Mouse (Mus musculus): ENCODE data around the gene Gm45808. TPM values are rescaled to one million over a fixed set of nuclear protein-coding genes. Genes with fewer than 3 reads are reported as not detected.

The Gm45808 gene
- polyA plus RNA-seq, 1 experiment = not detected

- Histone ChIP-seq H3K79me3 (ENCODE audit: low read depth) (no peaks in the 10 kb centered on the region), H3K4me3 (ENCODE audit: insufficient read depth, poor library complexity, severe bottlenecking) (no peak overlapping the region), H3K27me3 (ENCODE audit: control insufficient read depth, insufficient read depth, insufficient read length) (no peaks in the 10 kb centered on the region), H3K36me3 (ENCODE audit: control insufficient read depth, insufficient read depth) (peaks cover 30% of the 10 kb centered on the region), H3K79me2 (ENCODE audit: control insufficient read depth, insufficient read depth) (no peaks in the 10 kb centered on the region), H3ac (ENCODE audit: control insufficient read depth, insufficient read length, low read depth) (no peak overlapping the region)
- TF ChIP-seq FOSL1 (IDR thresholded peaks at IDR 0.05; ENCODE audit: insufficient read depth, low read length, poor library complexity, severe bottlenecking) (no peak), USF1 (IDR thresholded peaks at IDR 0.05; ENCODE audit: low read depth) (no peak), MAX (IDR thresholded peaks at IDR 0.05) (no peak), CEBPB (IDR thresholded peaks at IDR 0.05; ENCODE audit: low read depth) (no peak), MYOD1 (IDR thresholded peaks at IDR 0.05; ENCODE audit: control insufficient read depth, insufficient read length, low read depth) (no peak), MYOG (IDR thresholded peaks at IDR 0.05; ENCODE audit: control insufficient read depth, extremely low read depth, insufficient read length) (no peak), CTCF (IDR thresholded peaks at IDR 0.05; ENCODE audit: control insufficient read depth, insufficient read depth, insufficient read length) (no peak)
These were observed 40.0 kb downstream of the Gm45808 start for GRCm38 (mm10) chr7:45446589-45446988.

DNA sequence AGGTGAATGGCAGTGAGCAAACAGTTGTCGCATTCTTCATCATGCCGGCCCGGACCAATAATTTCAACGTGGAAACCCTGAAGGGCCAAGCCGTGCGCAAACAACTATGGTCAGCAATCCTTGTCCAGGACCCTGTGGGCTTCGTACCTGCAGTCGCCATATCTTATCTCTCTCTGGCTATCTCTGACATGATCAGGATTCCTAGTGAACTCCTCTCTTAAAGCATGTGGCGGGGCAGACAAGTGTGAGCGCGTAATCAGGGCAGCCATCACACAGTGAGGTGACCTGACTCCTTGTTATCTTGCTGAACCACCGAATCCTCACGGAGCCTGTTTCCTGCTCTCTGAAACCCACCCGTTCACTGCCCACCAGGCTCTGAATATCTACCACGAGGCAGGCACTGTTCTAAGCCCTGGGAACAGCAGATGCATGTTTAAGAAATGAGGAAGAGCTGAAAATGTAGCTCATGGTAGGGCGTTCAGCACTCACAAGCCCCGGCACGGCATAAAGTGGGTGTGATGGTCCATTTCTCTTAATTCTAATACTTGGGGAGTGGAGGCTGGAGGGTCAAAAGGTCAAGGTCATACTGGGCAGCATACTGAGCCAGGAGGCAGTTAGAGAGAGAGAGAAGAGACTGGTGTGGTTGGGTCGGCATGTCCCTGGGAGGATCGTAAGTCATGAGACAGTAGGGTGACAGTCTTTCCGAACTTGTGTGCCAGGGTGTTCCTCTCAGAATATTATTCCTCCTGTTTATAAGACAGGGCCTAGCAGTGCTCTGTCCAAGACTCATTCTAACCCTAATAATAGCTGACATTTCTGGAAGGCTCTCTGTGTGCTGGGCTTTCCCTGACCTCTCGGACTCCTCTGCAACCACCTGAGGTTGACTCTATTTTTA, 42.8 kb downstream of the Gm45808 start:
- H3K27me3 ChIP-seq (ENCODE audit: control insufficient read depth, insufficient read depth, insufficient read length) = no peaks in the 10 kb centered on the region
- H3K36me3 ChIP-seq (ENCODE audit: control insufficient read depth, insufficient read depth) = peaks cover 35% of the 10 kb centered on the region
- H3K79me3 ChIP-seq (ENCODE audit: low read depth) = no peaks in the 10 kb centered on the region
- TF ChIP-seq USF1 (IDR thresholded peaks at IDR 0.05; ENCODE audit: low read depth) = no peak
- H3K4me3 ChIP-seq (ENCODE audit: insufficient read depth, poor library complexity, severe bottlenecking) = no peak overlapping the region
- H3ac ChIP-seq (ENCODE audit: control insufficient read depth, insufficient read length, low read depth) = no peak overlapping the region
- no peaks in the 10 kb centered on the region for H3K79me2 ChIP-seq (ENCODE audit: control insufficient read depth, insufficient read depth)

- H3ac ChIP-seq (ENCODE audit: control insufficient read depth, insufficient read length, low read depth) = no peak within 1 kb of the TSS
- H3K36me3 ChIP-seq (ENCODE audit: control insufficient read depth, insufficient read depth) = peaks cover 11% of the 10 kb centered on the region
- peaks cover 15% of the 10 kb centered on the region for H3K79me3 ChIP-seq (ENCODE audit: low read depth)
- TF ChIP-seq MAX (IDR thresholded peaks at IDR 0.05) = no peak
- peaks cover 43% of the 10 kb centered on the region for H3K79me2 ChIP-seq (ENCODE audit: control insufficient read depth, insufficient read depth)
- no peak within 1 kb of the TSS for H3K4me3 ChIP-seq (ENCODE audit: insufficient read depth, poor library complexity, severe bottlenecking)
- H3K27me3 ChIP-seq (ENCODE audit: control insufficient read depth, insufficient read depth, insufficient read length) = no peaks in the 10 kb centered on the region
These were observed 48.9 kb downstream of the Gm45808 start, which contains the start of gene Ruvbl2 for GRCm38 (mm10) chr7:45437521-45438276. TSS of gene Ruvbl2 (minus strand) at chr7:45438096.

GRCm38 (mm10) chr7:45437046-45437445, 49.6 kb downstream of the Gm45808 start:
- Histone ChIP-seq H3K4me3 (ENCODE audit: insufficient read depth, poor library complexity, severe bottlenecking) (no peak overlapping the region), H3K27me3 (ENCODE audit: control insufficient read depth, insufficient read depth, insufficient read length) (no peaks in the 10 kb centered on the region), H3ac (ENCODE audit: control insufficient read depth, insufficient read length, low read depth) (no peak overlapping the region), H3K79me2 (ENCODE audit: control insufficient read depth, insufficient read depth) (peaks cover 49% of the 10 kb centered on the region), H3K36me3 (ENCODE audit: control insufficient read depth, insufficient read depth) (peaks cover 11% of the 10 kb centered on the region), H3K79me3 (ENCODE audit: low read depth) (peaks cover 21% of the 10 kb centered on the region)
- TF ChIP-seq USF1 (IDR thresholded peaks at IDR 0.05; ENCODE audit: low read depth) = no peak
- TF ChIP-seq MYOD1 (IDR thresholded peaks at IDR 0.05; ENCODE audit: control insufficient read depth, insufficient read length, low read depth) = no peak
- no peak for TF ChIP-seq MYOG (IDR thresholded peaks at IDR 0.05; ENCODE audit: control insufficient read depth, extremely low read depth, insufficient read length)
- TF ChIP-seq MAX (IDR thresholded peaks at IDR 0.05) = no peak

- H3ac ChIP-seq (ENCODE audit: control insufficient read depth, insufficient read length, low read depth) = no peak overlapping the region
- no peak overlapping the region for H3K4me3 ChIP-seq (ENCODE audit: insufficient read depth, poor library complexity, severe bottlenecking)
- H3K79me2 ChIP-seq (ENCODE audit: control insufficient read depth, insufficient read depth) = peaks cover 55% of the 10 kb centered on the region
- no peaks in the 10 kb centered on the region for H3K27me3 ChIP-seq (ENCODE audit: control insufficient read depth, insufficient read depth, insufficient read length)
- peaks cover 7% of the 10 kb centered on the region for H3K36me3 ChIP-seq (ENCODE audit: control insufficient read depth, insufficient read depth)
- peaks cover 28% of the 10 kb centered on the region for H3K79me3 ChIP-seq (ENCODE audit: low read depth)
- no peak for TF ChIP-seq USF1 (IDR thresholded peaks at IDR 0.05; ENCODE audit: low read depth)
- TF ChIP-seq MAX (IDR thresholded peaks at IDR 0.05) = no peak
- no peak for TF ChIP-seq FOSL1 (IDR thresholded peaks at IDR 0.05; ENCODE audit: insufficient read depth, low read length, poor library complexity, severe bottlenecking)
- TF ChIP-seq CEBPB (IDR thresholded peaks at IDR 0.05; ENCODE audit: low read depth) = no peak
- TF ChIP-seq MYOD1 (IDR thresholded peaks at IDR 0.05; ENCODE audit: control insufficient read depth, insufficient read length, low read depth) = no peak
- TF ChIP-seq MYOG (IDR thresholded peaks at IDR 0.05; ENCODE audit: control insufficient read depth, extremely low read depth, insufficient read length) = no peak
- TF ChIP-seq CTCF (IDR thresholded peaks at IDR 0.05; ENCODE audit: control insufficient read depth, insufficient read depth, insufficient read length) = no peak
These were observed 50.2 kb downstream of the Gm45808 start for GRCm38 (mm10) chr7:45436444-45436843.

DNA sequence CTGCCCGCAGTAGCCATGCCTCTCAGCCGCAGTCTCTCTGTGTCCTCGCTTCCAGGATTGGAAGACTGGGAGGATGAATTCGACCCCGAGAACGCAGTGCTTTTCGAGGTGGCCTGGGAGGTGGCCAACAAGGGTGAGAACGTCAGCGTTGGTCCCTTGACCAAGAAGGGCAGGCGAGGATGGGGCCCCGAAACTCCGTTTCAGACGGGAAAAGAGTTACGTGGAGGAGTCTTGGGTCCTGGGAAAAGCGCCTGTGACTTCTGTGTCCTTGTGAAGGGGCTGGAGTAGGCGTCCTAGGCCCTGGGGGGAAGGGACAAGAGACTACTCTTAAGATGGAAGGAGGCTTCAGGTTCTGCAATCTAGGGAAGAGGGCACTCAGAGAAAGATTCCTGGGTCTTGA, 51.6 kb downstream of the Gm45808 start:
- Histone ChIP-seq H3K4me3 (ENCODE audit: insufficient read depth, poor library complexity, severe bottlenecking) (peak overlapping the region; percentile 44), H3K27me3 (ENCODE audit: control insufficient read depth, insufficient read depth, insufficient read length) (no peaks in the 10 kb centered on the region), H3K79me2 (ENCODE audit: control insufficient read depth, insufficient read depth) (peaks cover 69% of the 10 kb centered on the region), H3ac (ENCODE audit: control insufficient read depth, insufficient read length, low read depth) (peak overlapping the region; percentile 68), H3K36me3 (ENCODE audit: control insufficient read depth, insufficient read depth) (peaks cover 13% of the 10 kb centered on the region), H3K79me3 (ENCODE audit: low read depth) (peaks cover 36% of the 10 kb centered on the region)
- TF ChIP-seq MYOG (IDR thresholded peaks at IDR 0.05; ENCODE audit: control insufficient read depth, extremely low read depth, insufficient read length) (no peak), MYOD1 (IDR thresholded peaks at IDR 0.05; ENCODE audit: control insufficient read depth, insufficient read length, low read depth) (no peak), FOSL1 (IDR thresholded peaks at IDR 0.05; ENCODE audit: insufficient read depth, low read length, poor library complexity, severe bottlenecking) (no peak), USF1 (IDR thresholded peaks at IDR 0.05; ENCODE audit: low read depth) (no peak), MAX (IDR thresholded peaks at IDR 0.05) (no peak)
